Mouse (Mus musculus) brain, adult 2 months (tissue): ENCODE measurements around the gene Olfr994.

Source experiments
- DNase-seq: peaks from one replicate; pipeline ENCODE4 v3.0.0; 2011; ENCODE audit warnings: low read depth, low spot score

The Olfr994 gene

DNA sequence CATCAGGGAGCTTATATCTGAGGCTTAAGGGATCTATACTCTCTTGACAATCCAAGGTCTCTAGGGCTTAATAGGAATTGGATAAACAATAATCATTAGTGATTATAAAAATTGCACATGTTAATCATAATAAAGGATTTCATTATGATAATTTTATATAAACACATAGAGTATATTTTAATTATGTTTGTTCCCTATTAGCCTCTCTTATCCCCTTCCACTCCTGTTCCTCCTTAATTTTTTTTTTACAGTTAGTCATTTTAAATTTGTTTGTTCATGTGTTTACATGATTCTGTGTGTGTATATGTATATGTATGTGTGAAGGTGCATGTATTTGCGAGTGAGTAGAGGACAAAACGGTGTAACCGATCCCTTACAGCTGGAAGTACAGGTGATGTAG lies at the start of gene Olfr994:
Gene Olfr994, minus strand, starts transcription at position 101 of the 400 bp plus-strand sequence.
- DNase-seq: no peak

DNA sequence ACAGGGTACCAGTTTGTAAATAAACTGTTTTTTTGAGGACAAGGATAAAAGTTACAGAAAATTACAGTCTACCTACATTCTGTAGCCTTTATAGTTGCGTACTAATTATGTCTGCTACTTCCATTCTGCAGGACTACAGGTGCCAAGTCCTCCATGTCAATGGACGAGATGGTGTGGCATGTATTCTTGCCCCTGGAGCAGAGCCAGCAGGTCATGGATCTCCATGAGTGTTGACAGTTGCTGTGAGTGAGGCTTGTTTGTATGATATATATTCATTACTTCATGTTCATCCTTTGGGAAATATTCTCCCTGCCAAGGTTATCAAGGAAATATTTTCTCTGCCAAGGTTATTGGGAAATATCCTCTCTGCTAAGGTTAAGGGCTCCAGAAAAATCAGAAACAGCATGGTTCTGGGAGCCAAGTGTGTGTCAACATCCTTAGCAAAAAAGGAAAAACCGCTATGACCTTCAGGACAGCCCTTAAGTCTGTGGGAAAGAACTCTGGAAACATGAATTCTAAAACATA lies 30.6 kb upstream of the Olfr994 start:
- DNase-seq: no peak

DNA sequence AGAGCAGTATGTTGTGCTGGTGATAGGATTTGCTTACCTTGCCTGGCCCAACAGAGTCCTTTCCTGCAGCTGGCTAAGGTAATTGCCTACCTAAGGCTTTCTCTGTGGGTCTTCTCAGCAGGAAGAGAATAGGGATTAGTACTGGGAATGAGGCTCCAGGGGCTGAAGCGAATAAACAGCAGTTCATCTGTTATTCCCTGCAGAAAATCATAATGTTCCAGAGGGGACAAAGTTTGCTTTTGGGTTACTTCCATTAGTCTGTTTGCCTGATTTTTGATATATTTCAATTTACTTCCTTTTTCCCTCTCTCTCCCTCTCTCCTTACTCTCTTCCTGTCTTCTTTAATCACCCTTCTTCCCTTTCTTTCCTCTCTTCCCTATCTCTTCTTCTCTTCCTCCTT lies 7.3 kb upstream of the Olfr994 start, which contains the start of gene Olfr995:
Gene Olfr995, minus strand, starts transcription at position 101 of the 400 bp plus-strand sequence.
- no peak for DNase-seq

DNA sequence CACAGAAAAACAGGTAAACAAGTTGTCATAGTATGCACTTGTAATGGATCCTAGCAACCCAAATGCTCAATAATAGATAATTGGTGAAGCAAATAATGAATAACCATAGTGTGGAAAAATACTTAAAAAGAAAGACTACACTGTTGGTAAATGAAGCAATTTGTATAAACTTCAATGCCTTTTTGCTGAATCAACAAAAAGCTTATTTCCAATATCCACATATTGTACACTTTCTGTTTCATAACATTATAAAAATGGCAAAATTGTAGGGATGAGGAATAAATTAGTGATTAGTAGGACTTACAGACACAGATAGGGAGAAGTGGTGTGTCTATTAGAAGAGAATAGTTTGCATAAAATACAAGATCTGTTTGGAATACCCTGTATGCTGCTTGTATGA lies 6.3 kb upstream of the Olfr994 start:
- DNase-seq: no peak

DNA sequence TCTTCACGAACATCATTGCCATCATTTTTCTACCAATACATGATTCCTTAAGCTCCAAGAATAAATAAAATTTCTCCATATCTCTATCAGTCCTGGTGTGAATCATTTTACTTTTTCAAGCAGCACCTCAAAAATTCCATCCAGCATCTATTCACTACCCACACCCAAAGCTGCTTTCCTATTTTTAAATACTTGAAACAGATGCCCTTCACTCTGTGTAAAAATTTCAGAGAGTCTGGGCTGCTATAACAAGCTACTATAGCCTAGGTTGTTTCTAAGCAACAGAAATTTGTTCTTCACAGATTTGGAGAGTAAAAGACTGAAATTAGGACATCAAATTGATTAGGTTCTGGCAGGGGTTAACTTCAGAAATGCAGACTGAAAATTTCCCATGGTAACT lies 10.4 kb downstream of the Olfr994 start:
- peak; percentile 79 for DNase-seq

DNA sequence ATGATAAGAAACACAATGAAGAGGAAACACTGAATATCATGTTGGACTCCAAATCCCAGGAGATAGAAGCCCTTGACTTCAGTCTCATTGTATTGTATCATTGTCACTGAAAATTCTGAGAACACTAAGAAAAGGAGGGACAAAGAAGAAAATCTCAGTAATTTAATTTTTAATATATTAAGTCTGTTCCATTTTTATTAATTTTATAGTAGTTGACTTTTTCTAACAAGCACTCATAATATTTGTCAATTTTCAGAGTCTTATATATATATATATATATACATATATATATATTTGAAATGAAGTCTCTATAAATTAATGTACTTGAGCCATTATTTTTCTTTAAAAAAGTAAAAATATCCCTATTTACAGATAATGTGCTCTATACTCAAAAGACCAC lies 21.5 kb downstream of the Olfr994 start, which contains the start of gene Olfr993:
Gene Olfr993, minus strand, starts transcription at position 101 of the 400 bp plus-strand sequence.
- no peak for DNase-seq

DNA sequence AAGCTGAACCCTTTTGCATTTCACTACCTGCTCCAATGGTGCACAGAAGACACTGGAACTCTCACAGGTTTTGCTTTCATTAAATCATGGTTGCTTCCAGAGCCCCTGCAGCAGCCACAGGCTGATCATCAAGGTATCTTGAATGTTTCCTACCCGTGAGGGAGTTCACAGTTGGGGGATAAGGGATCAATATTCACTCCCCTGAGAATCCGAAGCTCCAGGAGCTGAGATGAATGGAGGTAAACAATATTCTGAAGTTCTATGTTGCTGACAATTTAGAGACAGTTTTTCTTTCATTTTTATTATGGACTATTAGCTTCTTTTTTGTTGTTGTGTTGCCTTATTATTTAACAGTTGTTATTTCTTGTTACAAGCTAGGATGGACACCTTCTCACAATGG lies 26.9 kb downstream of the Olfr994 start, which contains the start of gene Olfr992:
Gene Olfr992, minus strand, starts transcription at position 101 of the 400 bp plus-strand sequence.
- DNase-seq: no peak
